Mouse (Mus musculus) kidney, postnatal 36 days (tissue): ENCODE data around the gene Tmc4.
"Not testable (repeated sequence)": the region's sequence is repeated elsewhere in the genome, so short reads cannot be mapped to it uniquely, and the experiment has no call there.

ENCODE experiments used
- DNase-seq, 2 experiments: peaks; one replicate each; pipeline ENCODE4 v3.0.0; 2021 to 2022; ENCODE audit warnings: mixed read lengths in 2 of 2

Tmc4 gene

GRCm38 (mm10) chr7:3677342-3677741 lies at the start of gene Tmc4:
Gene Tmc4, minus strand, starts transcription at chr7:3677553.
- DNase-seq, result peak; percentile 62 to 74

GRCm38 (mm10) chr7:3725459-3725858 lies 48.1 kb upstream of the Tmc4 start:
- not testable (repeated sequence) for DNase-seq

GRCm38 (mm10) chr7:3720268-3720667 lies 42.9 kb upstream of the Tmc4 start, which contains the start of gene Pirb:
Gene Pirb, minus strand, starts transcription at chr7:3720391.
- not testable (repeated sequence) for DNase-seq

- DNase-seq, result peak in 1 of 2 experiments; percentile 21
These were observed 37.9 kb upstream of the Tmc4 start for GRCm38 (mm10) chr7:3715249-3715648.

- DNase-seq, result no peak
These were observed 35.0 kb upstream of the Tmc4 start for GRCm38 (mm10) chr7:3712264-3712942.

- DNase-seq, result no peak
These were observed 31.6 kb upstream of the Tmc4 start for GRCm38 (mm10) chr7:3709000-3709399.

GRCm38 (mm10) chr7:3708447-3708980 lies 31.2 kb upstream of the Tmc4 start:
- DNase-seq, result not testable (repeated sequence)

- DNase-seq, result no peak
These were observed 30.4 kb upstream of the Tmc4 start for GRCm38 (mm10) chr7:3707568-3708413.

GRCm38 (mm10) chr7:3707027-3707426 lies 29.7 kb upstream of the Tmc4 start:
- no peak for DNase-seq

- no peak for DNase-seq
These were observed 29.1 kb upstream of the Tmc4 start for GRCm38 (mm10) chr7:3706343-3706934.

- no peak for DNase-seq
These were observed 28.6 kb upstream of the Tmc4 start for GRCm38 (mm10) chr7:3705911-3706310.

GRCm38 (mm10) chr7:3705461-3705860 lies 28.1 kb upstream of the Tmc4 start:
- not testable (repeated sequence) for DNase-seq

GRCm38 (mm10) chr7:3704475-3704874 lies 27.1 kb upstream of the Tmc4 start:
- no peak for DNase-seq

GRCm38 (mm10) chr7:3703879-3704441 lies 26.6 kb upstream of the Tmc4 start, which contains the start of gene Rps9:
Gene Rps9, plus strand, starts transcription at chr7:3703993.
- peak; percentile 98 for DNase-seq

- no peak for DNase-seq
These were observed 26.0 kb upstream of the Tmc4 start for GRCm38 (mm10) chr7:3703148-3703878.

- DNase-seq, result no peak
These were observed 21.1 kb upstream of the Tmc4 start for GRCm38 (mm10) chr7:3698471-3698870.

- DNase-seq, result peak in 1 of 2 experiments; percentile 17
These were observed 17.6 kb upstream of the Tmc4 start for GRCm38 (mm10) chr7:3694949-3695305.

- DNase-seq, result peak; percentile 83 to 85
These were observed 17.0 kb upstream of the Tmc4 start for GRCm38 (mm10) chr7:3694076-3694948.

- DNase-seq, result no peak
These were observed 16.4 kb upstream of the Tmc4 start for GRCm38 (mm10) chr7:3693809-3694075.

- peak; percentile 98 to 99 for DNase-seq
These were observed 15.8 kb upstream of the Tmc4 start, which contains the start of gene Mboat7 for GRCm38 (mm10) chr7:3692987-3693808. Gene Mboat7, minus strand, starts transcription at chr7:3693523.
